Mouse (Mus musculus): ENCODE measurements around the gene Bcl11b.

DNA sequence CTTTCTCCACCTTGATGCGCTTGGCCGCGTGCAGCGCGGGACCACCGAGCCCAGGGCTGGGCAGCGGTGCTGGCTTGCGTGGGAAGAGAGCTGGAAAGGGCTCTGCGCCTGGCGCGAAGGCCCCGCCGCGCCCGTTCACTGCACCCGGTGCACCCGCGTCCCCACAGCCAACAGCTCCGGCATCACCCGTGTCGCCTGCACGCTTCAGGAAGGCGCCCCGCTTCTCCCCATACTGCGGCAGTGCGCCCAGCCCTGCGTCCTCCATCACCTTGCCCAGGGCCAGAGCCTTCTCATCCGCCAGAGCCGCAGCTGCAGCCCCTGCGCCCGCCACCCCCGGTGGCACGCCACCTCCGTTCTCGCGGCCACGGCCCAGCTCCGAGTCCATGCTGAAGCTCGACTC lies 87.4 kb downstream of the Bcl11b start:
- no peak for TF ChIP-seq POLR2A (IDR thresholded peaks at IDR 0.05; ENCODE audit: control insufficient read depth, low read depth, low read length)
- TF ChIP-seq CTCF (IDR thresholded peaks at IDR 0.05; ENCODE audit: control insufficient read depth, insufficient read depth, insufficient replicate concordance, low read depth, low read length): no peak

Measured in testis, adult 2 months (tissue).